Mouse (Mus musculus) heart, postnatal 0 days (tissue): ENCODE data around the gene Stum.

Experiments
- CTCF ChIP-seq: IDR thresholded peaks from 2 replicates; pipeline ENCODE4 v1.5.1; 2016; ENCODE audit warnings: antibody characterized with exemption, control low read depth, low read depth
- EP300 ChIP-seq: IDR thresholded peaks from 2 replicates; pipeline ENCODE4 v1.6.1; 2016; ENCODE audit warnings: antibody characterized with exemption, low read depth

- TF ChIP-seq CTCF, result no peak
- no peak for TF ChIP-seq EP300
Observed at GRCm38 (mm10) chr1:180410306-180410705, 73.0 kb downstream of the Stum start.
